ENCODE assay signal across 10 mouse cellular contexts in the genomic region with DNA sequence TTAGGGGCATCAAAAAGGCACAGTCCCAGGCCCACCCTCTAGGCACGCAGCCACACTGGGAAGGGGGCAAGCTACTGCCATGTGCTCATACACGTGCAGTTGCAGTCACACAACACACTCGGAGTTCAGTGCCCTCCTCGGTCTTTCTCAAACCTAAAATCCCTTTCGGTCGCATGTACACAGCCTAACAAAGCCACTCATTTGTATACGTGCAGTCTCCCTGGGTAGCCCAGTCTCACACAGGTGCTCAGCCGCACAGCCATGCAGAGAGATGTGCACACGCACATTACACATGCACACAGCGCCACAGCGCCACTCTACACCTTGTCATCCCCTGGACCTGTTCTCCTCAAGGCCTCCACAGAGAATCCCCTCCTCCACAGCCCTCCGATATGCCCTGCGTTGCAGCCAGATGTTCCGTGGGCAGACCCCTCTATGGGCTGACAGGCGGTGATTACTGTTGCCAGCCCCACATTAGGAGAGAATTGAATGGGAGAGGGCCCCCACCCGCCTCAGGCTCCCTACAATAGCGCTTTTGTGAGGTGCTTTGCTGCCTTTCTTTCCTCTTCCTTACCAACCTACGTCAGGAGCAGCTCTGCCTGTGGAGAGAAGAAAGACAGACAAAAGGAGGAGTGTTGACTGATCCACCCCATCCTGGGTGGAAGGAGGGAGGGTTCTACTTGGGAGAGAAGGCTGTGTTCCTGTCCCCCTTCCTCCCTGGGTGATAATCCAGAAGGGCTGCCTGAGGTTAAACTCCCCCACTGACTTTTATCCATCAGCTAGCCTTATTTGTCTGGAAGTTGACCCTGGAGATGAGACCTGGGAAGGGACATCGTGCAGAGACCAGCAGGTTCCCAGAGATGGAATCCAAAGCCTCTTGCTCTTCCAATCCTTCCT. TPM values are rescaled to one million over a fixed set of nuclear protein-coding genes. Genes with fewer than 3 reads are reported as not detected.
A peak's percentile ranks its signal among the peaks of the same experiment; 100 is the strongest.
DNase-seq lines count a peak whose midpoint lies in the region; ATAC-seq and TF ChIP-seq lines count a peak whose summit lies in the region.
"Had no signal": no experiment of that assay in that cellular context is flagged by ENCODE, and none has a peak within 500 bp of the region (broad histone marks: within the 10 kb centered on the region; RNA-seq: fewer than 3 reads in every experiment).

No protein-coding gene starts in this region.

- H3K9ac ChIP-seq in heart, embryonic 13.5 days: peak overlapping the region; percentile 79
- peak overlapping the region; percentile 66 for H3K9ac ChIP-seq in hindbrain, embryonic 13.5 days
- peak overlapping the region; percentile 67 for H3K9ac ChIP-seq in limb, embryonic 13.5 days
- no peak overlapping the region for H3K9ac ChIP-seq in liver, postnatal 0 days (replicated peaks)

- H3K27me3 ChIP-seq in heart, embryonic 13.5 days (replicated peaks): no peaks in the 10 kb centered on the region
- no peaks in the 10 kb centered on the region for H3K27me3 ChIP-seq in hindbrain, embryonic 13.5 days
- H3K27me3 ChIP-seq in limb, embryonic 13.5 days: no peaks in the 10 kb centered on the region
- no peaks in the 10 kb centered on the region for H3K27me3 ChIP-seq in liver, postnatal 0 days (ENCODE audit: insufficient read depth, low read length)

- TF ChIP-seq CTCF in liver, postnatal 0 days (IDR thresholded peaks at IDR 0.05; ENCODE audit: low read depth): no peak

- H3K4me2 ChIP-seq in heart, embryonic 13.5 days: peak overlapping the region; percentile 74
- H3K4me2 ChIP-seq in hindbrain, embryonic 13.5 days: peak overlapping the region; percentile 46
- peak overlapping the region; percentile 71 for H3K4me2 ChIP-seq in limb, embryonic 13.5 days (replicated peaks)
- H3K4me2 ChIP-seq in liver, postnatal 0 days (ENCODE audit: low read depth, low read length): no peak overlapping the region

- intact Hi-C loops in heart, postnatal 25 days (cut with DNase I): no loop called here

- H3K9me3 ChIP-seq in heart, embryonic 13.5 days: no peaks in the 10 kb centered on the region
- H3K9me3 ChIP-seq in hindbrain, embryonic 13.5 days: no peaks in the 10 kb centered on the region
- no peaks in the 10 kb centered on the region for H3K9me3 ChIP-seq in limb, embryonic 13.5 days
- no peaks in the 10 kb centered on the region for H3K9me3 ChIP-seq in liver, postnatal 0 days (ENCODE audit: low read length)
- H3K9me3 ChIP-seq: G1E had no signal

- no peak for ATAC-seq in heart, embryonic 13.5 days (ENCODE audit: extremely low read depth, insufficient number of reproducible peaks, low FRiP score, low TSS enrichment)
- ATAC-seq in hindbrain, embryonic 13.5 days (ENCODE audit: low FRiP score): peak; percentile 84
- no peak for ATAC-seq in limb, embryonic 13.5 days (ENCODE audit: low FRiP score, low read depth)
- ATAC-seq in erythroid progenitor cell, adult 5-6 weeks (replicated peaks; ENCODE audit: low FRiP score, poor library complexity, severe bottlenecking): no peak
- no peak for ATAC-seq in liver, postnatal 0 days

- 42% methylated on average over 19 of the region's 19 CpGs for WGBS in heart, embryonic 13.5 days
- WGBS in hindbrain, embryonic 13.5 days: 5% methylated on average over 19 of the region's 19 CpGs
- 28% methylated on average over 19 of the region's 19 CpGs for WGBS in limb, embryonic 13.5 days
- WGBS in liver, postnatal 0 days (ENCODE audit: insufficient replicate concordance): 70% methylated on average over 19 of the region's 19 CpGs

- H3K4me3 ChIP-seq in heart, embryonic 13.5 days: peak overlapping the region; percentile 21
- H3K4me3 ChIP-seq in hindbrain, embryonic 13.5 days: peak overlapping the region; percentile 16
- peak overlapping the region; percentile 49 for H3K4me3 ChIP-seq in limb, embryonic 13.5 days
- no peak overlapping the region for H3K4me3 ChIP-seq in liver, postnatal 0 days (ENCODE audit: low read depth, low read length)

- DNase-seq in heart, postnatal 25 days (ENCODE audit: low spot score): no peak
- peak; percentile 68 for DNase-seq in embryo, embryonic 10.5 days (ENCODE audit: low spot score)
- peak; percentile 51 for DNase-seq in right cerebral cortex, postnatal 14 days
- DNase-seq in liver, postnatal 0 days: no peak

- H3K27ac ChIP-seq in heart, embryonic 13.5 days (replicated peaks): peak overlapping the region; percentile 98
- peak overlapping the region; percentile 63 for H3K27ac ChIP-seq in hindbrain, embryonic 13.5 days
- peak overlapping the region; percentile 97 for H3K27ac ChIP-seq in limb, embryonic 13.5 days
- no peak overlapping the region for H3K27ac ChIP-seq in liver, postnatal 0 days (ENCODE audit: low read depth)

- no peak for TF ChIP-seq EP300 in liver, postnatal 0 days (IDR thresholded peaks at IDR 0.05; ENCODE audit: low read depth)

- peaks cover 5% of the 10 kb centered on the region; the same call in 1 of the 2 replicates for H3K36me3 ChIP-seq in heart, embryonic 13.5 days
- no peaks in the 10 kb centered on the region for H3K36me3 ChIP-seq in hindbrain, embryonic 13.5 days
- peaks cover 4% of the 10 kb centered on the region for H3K36me3 ChIP-seq in limb, embryonic 13.5 days
- H3K36me3 ChIP-seq in liver, postnatal 0 days (replicated peaks; ENCODE audit: insufficient read depth, low read length): peaks cover 6% of the 10 kb centered on the region; the same call in 1 of the 2 replicates

- H3K4me1 ChIP-seq in heart, embryonic 13.5 days: peaks cover 61% of the 10 kb centered on the region
- peaks cover 56% of the 10 kb centered on the region for H3K4me1 ChIP-seq in hindbrain, embryonic 13.5 days (replicated peaks)
- peaks cover 56% of the 10 kb centered on the region for H3K4me1 ChIP-seq in limb, embryonic 13.5 days
- peaks cover 11% of the 10 kb centered on the region for H3K4me1 ChIP-seq in liver, postnatal 0 days (ENCODE audit: insufficient read depth)

RNA-seq across cellular contexts. Expression of a gene that starts 3.8 kb away (rescaled TPM):
- 21.9 and 24.1 TPM in 2 replicates for polyA plus RNA-seq in heart, embryonic 13.5 days (2015; fragmentation: Nextera tagmentation; extraction: Ambion mirVana)
- 1 to 10 TPM; 5.4 to 5.7 TPM for total RNA-seq in heart, postnatal 25 days (2021)
- polyA plus RNA-seq in hindbrain, embryonic 13.5 days (2015; fragmentation: Nextera tagmentation; extraction: Ambion mirVana): 7.3 and 8.7 TPM in 2 replicates
- 60.8 and 61.0 TPM in 2 replicates for polyA plus RNA-seq in limb, embryonic 13.5 days (2015; fragmentation: Nextera tagmentation; extraction: Ambion mirVana)
- total RNA-seq in erythroid progenitor cell, adult 5-6 weeks (2015; ENCODE audit: low replicate concordance): 1.4 and 1.7 TPM in 2 replicates
- 0.64 and 0.91 TPM in 2 replicates for total RNA-seq in erythroid progenitor cell, adult 5-6 weeks (2017; ENCODE audit: low replicate concordance)
- polyA plus RNA-seq in liver, postnatal 0 days (2015; fragmentation: Nextera tagmentation; extraction: Ambion mirVana): 2.6 TPM in 2 replicates
- polyA plus RNA-seq: G1E had no signal

RNA-seq across cellular contexts. Expression of a gene that starts 5.1 kb away (rescaled TPM):
- not detected in 2 replicates for polyA plus RNA-seq in heart, embryonic 13.5 days (2015; fragmentation: Nextera tagmentation; extraction: Ambion mirVana)
- total RNA-seq in heart, postnatal 25 days (2021): not detected
- polyA plus RNA-seq in hindbrain, embryonic 13.5 days (2015; fragmentation: Nextera tagmentation; extraction: Ambion mirVana): not detected in 2 replicates
- not detected in 2 replicates for polyA plus RNA-seq in limb, embryonic 13.5 days (2015; fragmentation: Nextera tagmentation; extraction: Ambion mirVana)
- total RNA-seq in erythroid progenitor cell, adult 5-6 weeks (2015; ENCODE audit: low replicate concordance): not detected in 2 replicates
- not detected in 2 replicates for total RNA-seq in erythroid progenitor cell, adult 5-6 weeks (2017; ENCODE audit: low replicate concordance)
- not detected in 2 replicates for polyA plus RNA-seq in liver, postnatal 0 days (2015; fragmentation: Nextera tagmentation; extraction: Ambion mirVana)
- total RNA-seq: G1E; hematopoietic stem cell, adult 5-6 weeks had no signal
- polyA plus RNA-seq: G1E had no signal

RNA-seq across cellular contexts. Expression of a gene that starts 57.3 kb away (rescaled TPM):
- 8.7 and 9.9 TPM in 2 replicates for polyA plus RNA-seq in heart, embryonic 13.5 days (2015; fragmentation: Nextera tagmentation; extraction: Ambion mirVana)
- total RNA-seq in heart, postnatal 25 days (2021): 100 to 1,000 TPM in 1 of 2 experiments, 10 to 100 TPM in 1; 90.0 to 101 TPM
- polyA plus RNA-seq in hindbrain, embryonic 13.5 days (2015; fragmentation: Nextera tagmentation; extraction: Ambion mirVana): 11.8 and 13.3 TPM in 2 replicates
- 11.0 TPM in 2 replicates for polyA plus RNA-seq in limb, embryonic 13.5 days (2015; fragmentation: Nextera tagmentation; extraction: Ambion mirVana)
- 303 and 379 TPM in 2 replicates for total RNA-seq in erythroid progenitor cell, adult 5-6 weeks (2015; ENCODE audit: low replicate concordance)
- total RNA-seq in erythroid progenitor cell, adult 5-6 weeks (2017; ENCODE audit: low replicate concordance): 286 and 299 TPM in 2 replicates
- polyA plus RNA-seq in liver, postnatal 0 days (2015; fragmentation: Nextera tagmentation; extraction: Ambion mirVana): 7.6 and 8.3 TPM in 2 replicates

Comparison
In these comparisons a context has a peak if more than half of its experiments do, and no peak if none do; other contexts are left out.
1. DNase-seq: peak in embryo, embryonic 10.5 days (single experiment) and right cerebral cortex, postnatal 14 days (single experiment); none in heart, postnatal 25 days (single experiment) and liver, postnatal 0 days (single experiment).